Mouse (Mus musculus) left cerebral cortex, adult 2 months (tissue): ENCODE data around the gene Gm21987. TPM values are rescaled to one million over a fixed set of nuclear protein-coding genes. Genes with fewer than 3 reads are reported as not detected.

ENCODE experiments used
- DNase-seq, 2 experiments: peaks; one replicate each; pipeline ENCODE4 v3.0.0; 2021 to 2022; ENCODE audit warnings: low spot score in 2 of 2, mixed read lengths in 1 of 2; ENCODE audit errors: extremely low spot score in 1 of 2
- H3K27ac ChIP-seq: fragments of 200-600 bp; 2 replicates; pipeline ENCODE4 v1.8.1; 2022
- H3K4me3 ChIP-seq: fragments of 200-600 bp; 2 replicates; pipeline ENCODE4 v1.8.1; 2022
- CTCF ChIP-seq: fragments of 200-600 bp; IDR thresholded peaks from 2 replicates; pipeline ENCODE4 v1.8.1; 2022; ENCODE audit warnings: antibody characterized with exemption, mild to moderate bottlenecking, moderate library complexity
- intact Hi-C: fragments of 180-260 bp; cut with DNase I; formaldehyde crosslinking; loops from one replicate; pipeline ENCODE4 v1.15.1; 2025
- total RNA-seq, 2 experiments: library from RNA; stranded (reverse); gene quantifications; 2 replicates each; pipeline ENCODE4 v1.2.3; 2021

The Gm21987 gene
- total RNA-seq, 2 experiments from 2014 or later = not detected

DNA sequence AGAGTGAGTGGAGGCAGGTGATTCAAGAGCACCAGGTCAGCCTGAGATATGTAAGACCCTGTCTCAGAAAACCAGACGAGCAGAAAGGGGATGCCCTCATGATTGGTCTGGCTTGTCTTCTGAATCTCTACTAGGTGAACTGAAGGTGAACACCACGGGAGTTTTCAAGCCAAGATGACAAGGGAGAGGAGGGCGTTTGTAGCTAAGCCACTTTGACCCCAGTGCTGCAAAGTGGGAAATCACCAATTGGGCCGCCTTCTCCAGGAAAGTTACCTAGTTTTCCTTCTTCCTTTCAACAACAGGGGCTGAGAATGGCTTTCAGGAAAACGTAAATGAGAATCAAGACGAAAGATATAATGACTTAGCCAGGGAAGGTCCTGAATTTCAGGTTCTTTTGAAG is 41.9 kb downstream of the Gm21987 start:
- Histone ChIP-seq H3K4me3 (no peak overlapping the region), H3K27ac (no peak overlapping the region)
- DNase-seq = no peak
- intact Hi-C loops = no loop called here
- no peak for TF ChIP-seq CTCF

DNA sequence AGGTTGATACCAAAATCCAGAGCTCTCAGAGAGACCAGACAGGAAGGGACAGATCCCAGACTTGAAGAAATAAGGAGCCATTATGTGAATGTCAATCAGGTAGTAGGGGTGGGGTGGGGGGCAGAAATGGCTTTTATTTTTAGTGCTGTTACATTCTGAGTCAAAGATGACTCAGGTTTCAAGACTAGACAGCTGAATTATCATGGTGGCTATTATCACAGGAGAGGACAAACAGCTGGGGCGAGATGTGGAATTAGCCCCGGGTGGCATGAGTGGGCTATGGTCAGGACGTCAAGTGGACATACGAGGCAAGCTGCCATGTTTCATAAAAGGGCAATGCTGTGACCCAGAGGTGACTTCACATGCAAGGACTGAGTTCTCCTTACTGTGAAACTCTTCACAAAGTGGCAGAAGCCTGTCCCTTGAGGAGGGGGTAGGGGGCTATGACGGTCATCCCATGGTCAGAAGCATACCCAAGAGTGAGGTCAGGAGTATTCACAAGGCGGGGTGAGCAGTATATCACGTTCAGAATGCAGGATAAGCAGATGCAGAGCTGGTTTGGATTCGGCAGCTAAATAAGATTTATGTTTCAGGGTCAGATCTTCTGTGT is 42.5 kb downstream of the Gm21987 start:
- no peak overlapping the region for H3K27ac ChIP-seq
- DNase-seq = no peak
- intact Hi-C loops = no loop called here
- H3K4me3 ChIP-seq = no peak overlapping the region
- no peak for TF ChIP-seq CTCF

DNA sequence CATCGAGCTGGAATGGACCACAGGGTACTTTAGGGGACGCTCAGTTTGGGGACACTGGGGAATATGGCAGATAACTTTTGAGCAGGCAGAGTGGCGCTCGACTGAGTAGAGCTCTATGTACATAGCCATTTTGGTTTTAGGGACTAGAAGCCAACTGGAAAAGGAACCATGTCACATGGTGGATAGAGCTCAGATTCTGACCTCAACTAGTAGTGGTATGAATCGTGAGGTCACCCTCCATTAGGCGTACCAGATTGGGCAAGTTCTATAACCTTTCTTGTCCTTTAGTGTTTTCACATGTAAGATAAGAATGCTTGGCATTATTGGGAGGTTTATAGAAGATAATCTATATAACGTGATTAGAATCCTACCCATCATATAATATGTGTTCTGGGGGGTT is 43.5 kb downstream of the Gm21987 start:
- Histone ChIP-seq H3K4me3 (no peak overlapping the region), H3K27ac (no peak overlapping the region)
- TF ChIP-seq CTCF = no peak
- intact Hi-C loops = no loop called here
- DNase-seq = no peak

DNA sequence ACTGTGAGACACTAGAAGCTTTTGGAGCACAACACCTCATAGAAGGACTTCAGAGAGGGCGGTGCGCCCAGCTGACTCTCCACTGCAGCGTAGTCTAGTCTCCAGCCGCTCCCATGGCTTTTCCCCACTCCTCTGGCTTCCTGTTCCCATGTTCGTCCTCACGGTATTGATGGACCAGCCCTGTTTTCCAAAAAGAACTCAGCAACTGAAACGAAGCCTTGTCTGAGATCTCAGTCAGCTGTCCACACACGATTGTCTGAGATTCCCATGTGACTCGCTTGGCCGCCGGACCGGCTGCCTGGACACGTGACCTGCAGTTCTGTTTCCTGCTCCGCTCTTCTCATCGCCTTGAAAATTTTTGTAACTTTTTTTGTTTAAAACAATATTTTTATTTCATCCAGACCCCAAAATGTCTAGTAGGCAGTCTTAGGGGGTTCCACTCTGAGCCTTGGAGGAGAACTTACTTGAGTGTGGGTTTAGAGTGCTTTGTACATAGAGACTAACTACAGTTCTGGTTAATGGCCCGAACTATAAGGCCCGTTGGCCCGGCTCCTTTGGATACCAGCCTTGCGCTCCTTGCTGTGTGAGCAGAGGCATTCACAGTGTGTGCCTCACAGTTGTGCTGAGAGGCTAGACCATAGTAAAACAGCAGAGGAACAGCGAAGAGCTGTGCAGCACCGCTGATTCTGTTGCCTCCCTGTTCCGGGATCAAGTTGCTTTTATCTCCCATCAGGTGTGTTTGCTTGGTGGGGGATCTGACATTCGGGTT is 45.5 kb downstream of the Gm21987 start:
- no peak for TF ChIP-seq CTCF
- intact Hi-C loops = no loop called here
- DNase-seq = no peak
- no peak overlapping the region for H3K4me3 ChIP-seq
- peak overlapping the region; percentile 33; the same call in 1 of the 2 replicates for H3K27ac ChIP-seq

DNA sequence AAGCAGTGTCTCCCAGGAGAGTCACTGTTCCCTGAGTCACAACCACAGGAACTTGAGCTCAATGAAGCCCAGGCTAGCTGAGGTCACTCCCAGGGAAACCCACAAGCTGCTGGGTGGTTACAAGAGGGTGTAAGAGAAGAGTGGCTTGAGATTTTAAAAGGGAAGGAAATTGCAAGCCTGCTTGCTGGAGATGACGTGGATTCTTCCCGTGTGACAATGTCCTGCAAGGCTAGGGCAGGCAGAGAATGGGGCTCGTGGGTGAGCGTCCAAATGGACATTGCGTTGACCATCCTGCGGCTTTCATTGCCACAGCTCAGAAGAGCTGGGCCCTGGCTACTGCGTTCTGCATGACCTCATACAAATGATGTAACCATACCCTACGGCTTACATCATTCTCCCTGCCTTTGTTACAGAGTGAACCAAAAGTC is 47.4 kb downstream of the Gm21987 start:
- intact Hi-C loops = no loop called here

DNA sequence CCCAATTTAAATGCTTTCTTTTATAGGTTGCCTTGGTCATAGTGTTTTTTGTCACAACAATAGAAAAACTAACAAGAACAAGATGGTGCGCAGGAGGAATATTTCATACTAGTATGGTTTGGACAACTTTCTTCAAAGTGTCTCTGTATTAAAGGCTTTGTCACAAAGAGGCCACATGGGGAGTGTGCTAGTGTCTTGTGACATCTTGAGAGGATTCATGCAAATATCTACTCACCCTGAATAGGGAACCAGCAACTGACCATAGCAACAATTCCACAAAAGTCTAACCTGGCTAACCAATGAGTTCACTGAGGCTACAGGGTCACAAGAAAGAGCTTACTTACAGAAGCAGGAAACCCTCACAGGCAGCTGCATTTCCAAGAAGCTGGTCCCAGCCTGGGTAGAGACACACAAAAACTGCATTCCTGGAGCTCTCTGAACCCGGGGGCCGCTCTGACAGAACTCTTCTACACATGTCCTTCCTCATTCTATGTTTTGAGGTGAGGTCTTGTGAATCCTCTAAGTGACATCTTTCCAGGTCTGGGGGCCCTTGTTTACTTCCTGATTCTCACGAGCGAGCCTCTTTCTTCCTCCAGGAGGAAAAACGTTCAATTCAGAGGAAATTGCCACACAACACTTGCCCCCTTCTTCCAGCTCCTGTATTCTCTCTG is 48.4 kb downstream of the Gm21987 start:
- no peak overlapping the region for H3K27ac ChIP-seq
- DNase-seq = no peak
- TF ChIP-seq CTCF = no peak
- no peak overlapping the region for H3K4me3 ChIP-seq
- intact Hi-C loops = no loop called here

More for the DNA sequence above, 47.4 kb downstream of the Gm21987 start:
- no peak for DNase-seq
- no peak overlapping the region for H3K4me3 ChIP-seq
- no peak overlapping the region for H3K27ac ChIP-seq
- no peak for TF ChIP-seq CTCF

DNA sequence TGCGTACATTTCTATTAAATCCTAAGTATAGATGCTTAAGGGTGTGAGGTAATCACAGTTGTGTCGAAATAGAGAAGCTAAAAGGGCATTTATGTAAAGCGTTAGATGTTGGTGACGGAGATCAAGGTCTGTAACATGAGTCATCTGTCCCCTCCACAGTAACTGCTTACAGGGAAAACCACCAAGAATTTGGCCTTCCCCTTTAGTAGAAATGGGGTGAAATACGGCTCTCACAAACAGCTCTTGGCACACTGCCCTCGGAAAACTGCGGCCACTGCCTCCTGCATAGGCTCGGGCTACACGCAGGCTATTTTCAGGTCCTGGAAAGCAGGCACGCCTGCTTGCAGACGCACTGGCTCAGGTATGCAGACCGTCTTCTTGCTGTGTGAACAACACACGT is 49.3 kb downstream of the Gm21987 start:
- no peak for TF ChIP-seq CTCF
- no peak overlapping the region for H3K27ac ChIP-seq
- H3K4me3 ChIP-seq = no peak overlapping the region
- intact Hi-C loops = no loop called here
- DNase-seq = no peak

DNA sequence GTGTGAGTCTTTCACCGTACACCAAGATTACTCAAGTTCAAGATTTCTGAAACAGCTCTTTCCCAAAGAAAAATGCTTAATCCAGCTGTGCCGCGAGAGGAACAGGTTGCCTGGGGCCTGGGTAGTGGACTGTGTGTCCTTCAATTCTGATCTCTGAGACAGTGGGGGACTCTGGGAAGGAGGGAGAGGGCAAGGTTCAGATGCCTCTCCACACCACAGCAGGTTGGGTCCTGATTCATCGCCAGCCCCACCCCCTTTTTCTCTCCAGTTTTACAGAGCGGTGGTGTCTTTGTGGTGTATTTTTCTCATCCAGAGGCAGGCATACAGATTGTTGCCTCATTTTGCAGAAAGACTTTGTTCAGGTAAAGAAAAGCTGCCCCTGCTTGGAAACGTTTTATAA is 51.4 kb downstream of the Gm21987 start:
- intact Hi-C loops = no loop called here
- no peak overlapping the region for H3K27ac ChIP-seq
- H3K4me3 ChIP-seq = no peak overlapping the region
- no peak for TF ChIP-seq CTCF
- no peak for DNase-seq

DNA sequence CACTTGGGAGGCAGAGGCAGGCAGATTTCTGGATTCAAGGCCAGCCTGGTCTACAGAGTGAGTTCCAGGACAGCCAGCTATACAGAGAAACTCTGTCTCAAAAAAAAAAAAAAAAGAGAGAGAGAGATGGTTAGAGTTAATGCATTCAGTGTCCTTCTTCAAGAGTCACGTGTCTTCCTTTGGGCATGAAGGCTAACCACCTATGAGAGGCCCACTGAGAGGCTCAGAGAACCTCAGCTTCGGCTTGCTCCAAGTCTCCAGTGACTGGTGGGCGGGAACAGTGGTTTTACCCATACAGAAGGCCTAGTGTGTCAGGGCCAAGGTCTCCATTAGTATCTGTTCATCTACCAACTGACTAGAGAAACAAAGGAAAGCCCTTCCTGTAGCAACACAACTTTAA is 52.2 kb downstream of the Gm21987 start:
- TF ChIP-seq CTCF = no peak
- DNase-seq = no peak
- intact Hi-C loops = no loop called here
- Histone ChIP-seq H3K27ac (no peak overlapping the region), H3K4me3 (no peak overlapping the region)

DNA sequence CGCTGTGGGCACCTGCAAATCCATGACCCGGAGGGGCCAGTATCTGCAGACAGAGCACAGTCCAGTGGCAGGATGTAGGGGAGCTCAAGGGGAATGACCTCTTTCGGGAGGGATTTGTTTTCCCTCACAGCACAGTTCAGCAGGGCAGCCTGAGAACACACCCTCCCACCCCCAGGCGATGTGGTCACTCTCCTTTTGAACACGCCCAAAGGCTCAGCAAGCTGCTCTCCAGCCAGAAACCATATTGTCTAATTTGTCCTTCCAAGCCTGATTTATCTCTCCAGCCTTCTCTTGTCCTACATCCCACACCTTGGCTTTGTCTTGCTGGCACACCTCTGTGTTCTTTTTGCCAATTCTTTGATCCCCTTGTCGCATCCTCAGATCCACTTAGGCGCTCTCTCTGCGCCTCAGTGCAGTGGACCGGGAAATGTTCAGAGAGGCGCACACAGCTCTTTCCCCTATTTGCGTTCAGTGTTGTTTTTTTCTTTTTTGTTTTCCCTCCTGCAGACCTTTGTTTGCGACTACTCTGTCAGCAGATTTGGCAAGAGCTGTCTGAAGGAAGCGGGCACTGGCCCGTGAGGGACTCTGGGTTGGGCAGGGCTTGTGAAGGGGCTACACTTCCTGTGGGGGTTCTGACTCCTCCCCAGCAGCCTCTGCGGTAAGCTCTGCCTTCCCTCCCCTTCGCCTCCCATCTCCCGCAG is 52.8 kb downstream of the Gm21987 start:
- H3K27ac ChIP-seq = peak overlapping the region; percentile 65
- no peak for TF ChIP-seq CTCF
- intact Hi-C loops = no loop called here

DNA sequence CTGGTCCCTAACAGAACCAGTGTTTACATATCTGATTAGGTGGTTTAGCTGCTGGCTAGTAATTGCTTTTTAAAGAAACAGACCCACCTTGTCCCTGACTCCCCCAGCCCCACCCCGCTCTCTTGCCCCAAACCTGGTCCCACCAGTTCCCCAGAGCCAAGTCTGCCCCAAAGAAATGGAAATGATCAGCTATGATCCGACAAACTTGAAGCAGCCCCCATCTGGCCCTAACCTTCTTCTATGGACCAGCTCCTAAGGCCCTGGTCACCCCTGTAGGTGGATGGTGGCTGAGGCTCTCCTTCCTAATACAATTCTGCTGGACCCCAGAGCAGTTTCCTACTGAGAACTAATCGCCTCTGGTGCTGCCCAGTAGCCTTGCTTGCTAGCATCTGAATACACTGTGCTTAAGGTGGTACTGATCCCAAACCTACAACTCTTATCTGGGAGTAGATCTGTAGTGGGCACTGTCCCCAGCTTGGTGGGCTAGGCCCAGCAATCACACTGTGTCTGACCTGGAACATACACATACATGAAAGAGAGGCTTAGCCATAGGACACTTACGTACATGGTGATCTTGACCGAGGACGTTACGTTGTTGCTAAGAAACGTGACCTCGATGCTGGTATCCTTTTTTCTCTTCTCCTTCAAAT is 53.6 kb downstream of the Gm21987 start:
- DNase-seq = no peak
- Histone ChIP-seq H3K27ac (peak overlapping the region; percentile 65), H3K4me3 (peak overlapping the region; percentile 31; the same call in 1 of the 2 replicates)
- intact Hi-C loops = no loop called here
- TF ChIP-seq CTCF = no peak

More for the DNA sequence above, 52.8 kb downstream of the Gm21987 start:
- peak overlapping the region; percentile 31 for H3K4me3 ChIP-seq
- DNase-seq = peak; percentile 28 to 34
